Mouse (Mus musculus) lung, postnatal 0 days (tissue): ENCODE data around the gene Cul1. TPM values are rescaled to one million over a fixed set of nuclear protein-coding genes. Genes with fewer than 3 reads are reported as not detected.

ENCODE experiments used
- ATAC-seq: fragments of 200-750 bp; cut with Nextera tagmentation; 2 replicates; pipeline ENCODE4 v1.8.0; 2017; ENCODE audit warnings: moderate library complexity
- DNase-seq: peaks from one replicate; pipeline ENCODE4 v3.0.0-alpha.2; 2016; ENCODE audit warnings: low spot score
- H3K27ac ChIP-seq: fragments of 300-500 bp; sonication (generic); 2 replicates; pipeline ENCODE4 v1.5.1; 2014; ENCODE audit warnings: antibody characterized with exemption, mild to moderate bottlenecking, low read length, mixed read lengths
- H3K27me3 ChIP-seq: fragments of 300-500 bp; sonication (generic); replicated peaks from 2 replicates; pipeline ENCODE4 v1.6.1; 2014; ENCODE audit warnings: low read length, mixed read lengths; ENCODE audit not compliant: insufficient read depth
- H3K36me3 ChIP-seq: fragments of 300-500 bp; sonication (generic); 2 replicates; pipeline ENCODE4 v1.6.1; 2014; ENCODE audit warnings: low read length, mixed read lengths; ENCODE audit not compliant: insufficient read depth
- H3K4me1 ChIP-seq: fragments of 300-500 bp; sonication (generic); 2 replicates; pipeline ENCODE4 v1.6.1; 2014; ENCODE audit warnings: antibody characterized with exemption, low read depth, low read length, mixed read lengths; ENCODE audit not compliant: insufficient read depth
- H3K4me2 ChIP-seq: fragments of 300-500 bp; sonication (generic); replicated peaks from 2 replicates; pipeline ENCODE4 v1.6.1; 2014; ENCODE audit warnings: low read depth, mild to moderate bottlenecking, low read length, moderate library complexity, mixed read lengths
- H3K4me3 ChIP-seq: fragments of 300-500 bp; sonication (generic); 2 replicates; pipeline ENCODE4 v1.5.1; 2014; ENCODE audit warnings: low read depth, low read length
- H3K9ac ChIP-seq: fragments of 300-500 bp; sonication (generic); replicated peaks from 2 replicates; pipeline ENCODE4 v1.6.1; 2014; ENCODE audit warnings: low read depth, mild to moderate bottlenecking
- H3K9me3 ChIP-seq: fragments of 300-500 bp; sonication (generic); 2 replicates; pipeline ENCODE4 v1.6.1; 2016; ENCODE audit warnings: low read length, mixed read lengths
- CTCF ChIP-seq: IDR thresholded peaks from 2 replicates; pipeline ENCODE4 v1.5.1; 2016; ENCODE audit warnings: antibody characterized with exemption, mild to moderate bottlenecking
- EP300 ChIP-seq: IDR thresholded peaks from 2 replicates; pipeline ENCODE4 v1.6.1; 2016; ENCODE audit warnings: antibody characterized with exemption, mild to moderate bottlenecking, control low read depth
- WGBS: fragments of 180-500 bp; shearing (Covaris S2); extraction: QIAGEN DNeasy Blood & Tissue Kit; methylation state at CpG from one replicate; pipeline ENCODE4 v1.1.7; 2014; 5-methylcytosine and 5-hydroxymethylcytosine counted together
- polyA plus RNA-seq: library from polyadenylated mRNA; unstranded; fragments of >200 nt; fragmentation: Nextera tagmentation; extraction: Ambion mirVana; gene quantifications from 2 replicates; pipeline ENCODE4 v1.2.1, GENCODE M21; 2015

Gene Cul1
- polyA plus RNA-seq, 1 experiment from 2014 or later: 82.6 TPM

GRCm38 (mm10) chr6:47454131-47454574 lies 955 bp downstream of the Cul1 start:
- Histone ChIP-seq H3K36me3 (no peaks in the 10 kb centered on the region), H3K4me3 (peak overlapping the region; percentile 98), H3K27me3 (no peaks in the 10 kb centered on the region), H3K9me3 (no peaks in the 10 kb centered on the region), H3K4me1 (peaks cover 10% of the 10 kb centered on the region; the same call in 1 of the 2 replicates), H3K27ac (peak overlapping the region; percentile 99), H3K4me2 (peak overlapping the region; percentile 75), H3K9ac (peak overlapping the region; percentile 99)
- ATAC-seq (peak; percentile 96), DNase-seq (peak; percentile 93)
- WGBS: 7% methylated on average over 36 of the region's 72 CpGs
- no peak for TF ChIP-seq EP300
- TF ChIP-seq CTCF: no peak

GRCm38 (mm10) chr6:47454575-47455571 lies 1.7 kb downstream of the Cul1 start:
- Histone ChIP-seq H3K4me2 (peak overlapping the region; percentile 75), H3K27me3 (no peaks in the 10 kb centered on the region), H3K4me3 (peak overlapping the region; percentile 98), H3K4me1 (peaks cover 10% of the 10 kb centered on the region; the same call in 1 of the 2 replicates), H3K27ac (peak overlapping the region; percentile 99), H3K9ac (peak overlapping the region; percentile 99), H3K9me3 (no peaks in the 10 kb centered on the region), H3K36me3 (no peaks in the 10 kb centered on the region)
- under 1% methylated on average over 65 of the region's 79 CpGs for WGBS
- ATAC-seq (peak; percentile 86), DNase-seq (peak; percentile 75)
- TF ChIP-seq EP300 (no peak), CTCF (no peak)

DNA sequence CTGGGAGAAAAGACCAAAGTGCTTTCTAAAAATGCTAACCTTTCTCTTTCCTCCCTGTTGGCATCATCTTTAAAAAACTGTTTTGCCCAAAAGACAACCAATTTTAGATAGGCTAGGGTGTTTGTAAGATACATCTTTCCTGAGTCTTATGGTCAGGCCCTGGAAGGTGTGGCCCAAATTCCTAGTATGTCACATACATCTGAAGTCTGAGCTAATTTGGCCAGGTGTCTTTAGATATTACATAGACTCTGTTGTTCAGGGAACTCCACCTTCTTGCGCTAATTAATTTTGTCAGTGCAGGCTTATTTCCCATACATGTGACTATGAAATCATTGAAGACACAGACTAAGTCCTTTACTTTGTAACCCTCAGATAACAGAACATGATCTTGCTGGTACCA lies 2.6 kb downstream of the Cul1 start:
- TF ChIP-seq CTCF: no peak
- no peak for TF ChIP-seq EP300
- peak overlapping the region; percentile 99; the same call in 1 of the 2 replicates for H3K9ac ChIP-seq
- ATAC-seq: no peak
- no peaks in the 10 kb centered on the region for H3K9me3 ChIP-seq
- H3K4me1 ChIP-seq: peaks cover 10% of the 10 kb centered on the region; the same call in 1 of the 2 replicates
- H3K4me3 ChIP-seq: peak overlapping the region; percentile 98; the same call in 1 of the 2 replicates
- H3K27ac ChIP-seq: peak overlapping the region; percentile 99; the same call in 1 of the 2 replicates
- no peaks in the 10 kb centered on the region for H3K27me3 ChIP-seq
- DNase-seq: no peak
- peak overlapping the region; percentile 75 for H3K4me2 ChIP-seq
- no peaks in the 10 kb centered on the region for H3K36me3 ChIP-seq
- WGBS: 77% methylated on average over 1 of the region's 1 CpGs

DNA sequence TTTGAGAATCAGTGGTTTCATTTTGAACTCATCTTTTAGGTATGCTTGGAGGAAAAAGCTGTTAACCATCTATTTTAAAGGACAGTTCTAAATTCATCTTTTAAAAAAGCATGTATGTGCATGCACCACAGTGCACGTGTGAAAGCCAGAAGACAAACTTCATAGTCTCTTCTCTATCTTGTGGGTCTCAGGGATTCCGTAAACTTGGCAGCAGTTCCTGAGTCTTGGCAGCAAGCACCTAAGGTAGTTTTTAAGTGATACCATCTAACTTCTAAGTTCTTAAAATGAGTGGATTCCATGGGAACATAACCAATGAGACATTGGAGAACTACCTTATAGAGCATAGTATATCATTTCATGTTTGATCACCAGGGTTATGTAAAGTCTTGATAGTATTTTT lies 3.7 kb downstream of the Cul1 start:
- H3K4me3 ChIP-seq: no peak overlapping the region
- H3K4me1 ChIP-seq: peaks cover 10% of the 10 kb centered on the region; the same call in 1 of the 2 replicates
- no peak overlapping the region for H3K9ac ChIP-seq
- H3K27ac ChIP-seq: no peak overlapping the region
- no peaks in the 10 kb centered on the region for H3K9me3 ChIP-seq
- H3K27me3 ChIP-seq: no peaks in the 10 kb centered on the region
- no peaks in the 10 kb centered on the region for H3K36me3 ChIP-seq
- DNase-seq (no peak), ATAC-seq (no peak)
- TF ChIP-seq EP300 (no peak), CTCF (no peak)
- 38% methylated on average over 2 of the region's 2 CpGs for WGBS
- no peak overlapping the region for H3K4me2 ChIP-seq

- Histone ChIP-seq H3K9me3 (no peaks in the 10 kb centered on the region), H3K4me2 (no peak overlapping the region), H3K9ac (no peak overlapping the region), H3K27me3 (no peaks in the 10 kb centered on the region), H3K4me3 (no peak overlapping the region), H3K4me1 (no peaks in the 10 kb centered on the region), H3K27ac (no peak overlapping the region), H3K36me3 (no peaks in the 10 kb centered on the region)
- 40% methylated on average over 2 of the region's 2 CpGs for WGBS
- no peak for TF ChIP-seq EP300
- TF ChIP-seq CTCF: peak; percentile 47
- DNase-seq (peak; percentile 13), ATAC-seq (no peak)
Measured at GRCm38 (mm10) chr6:47465400-47465799, 12.2 kb downstream of the Cul1 start.

DNA sequence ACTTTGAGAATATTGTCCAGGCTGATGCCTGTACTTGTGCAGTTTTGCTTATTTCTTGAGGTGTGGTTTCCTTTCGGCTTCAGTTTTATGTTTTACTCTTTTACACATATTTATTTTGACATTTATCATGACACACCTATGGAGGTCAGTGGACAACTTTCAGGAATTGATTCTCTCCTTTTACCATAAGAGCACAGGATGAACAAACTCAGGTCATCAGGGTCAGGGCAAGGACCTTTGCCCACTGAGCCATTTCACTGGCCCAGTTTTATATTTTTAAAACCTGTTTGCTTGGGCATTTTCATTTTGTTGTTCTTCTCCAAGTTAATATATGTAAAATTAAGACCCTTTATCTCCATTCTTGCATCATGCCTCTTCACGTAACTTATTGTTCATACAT lies 13.3 kb downstream of the Cul1 start:
- no peak overlapping the region for H3K9ac ChIP-seq
- no peaks in the 10 kb centered on the region for H3K27me3 ChIP-seq
- H3K4me3 ChIP-seq: no peak overlapping the region
- ATAC-seq (no peak), DNase-seq (no peak)
- no peaks in the 10 kb centered on the region for H3K4me1 ChIP-seq
- H3K36me3 ChIP-seq: no peaks in the 10 kb centered on the region
- H3K27ac ChIP-seq: no peak overlapping the region
- H3K9me3 ChIP-seq: no peaks in the 10 kb centered on the region
- 74% methylated on average over 2 of the region's 2 CpGs for WGBS
- TF ChIP-seq EP300 (no peak), CTCF (no peak)
- H3K4me2 ChIP-seq: no peak overlapping the region
